Mouse (Mus musculus) cortical plate, adult 2 months (tissue): ENCODE data around the gene Cnbd2. TPM values are rescaled to one million over a fixed set of nuclear protein-coding genes. Genes with fewer than 3 reads are reported as not detected.
A peak's percentile ranks its signal among the peaks of the same experiment; 100 is the strongest.
"Not testable (repeated sequence)": the region's sequence is repeated elsewhere in the genome, so short reads cannot be mapped to it uniquely, and the experiment has no call there.

Experiments used
- H3K27ac ChIP-seq: fragments of 200-500 bp; 2 replicates; pipeline ENCODE4 v1.5.1; 2012; ENCODE audit warnings: low read length, control low read depth, inconsistent platforms; ENCODE audit not compliant: insufficient read depth
- H3K4me1 ChIP-seq: fragments of 200-500 bp; 2 replicates; pipeline ENCODE4 v1.6.1; 2011; ENCODE audit warnings: low read length; ENCODE audit not compliant: control insufficient read depth, insufficient read depth
- H3K4me3 ChIP-seq: fragments of 200-500 bp; 2 replicates; pipeline ENCODE4 v1.5.1; 2011; ENCODE audit warnings: mild to moderate bottlenecking, low read length, control low read depth; ENCODE audit not compliant: insufficient read depth
- CTCF ChIP-seq: fragments of 200-500 bp; IDR thresholded peaks from 2 replicates; pipeline ENCODE4 v1.5.1; 2011; ENCODE audit warnings: mild to moderate bottlenecking, control low read depth, low read length; ENCODE audit not compliant: insufficient read depth; ENCODE audit errors: extremely low read depth
- POLR2A ChIP-seq: fragments of 200-500 bp; IDR thresholded peaks from 2 replicates; pipeline ENCODE4 v1.6.1; 2011; ENCODE audit warnings: mild to moderate bottlenecking, low read length, control low read depth; ENCODE audit not compliant: insufficient read depth; ENCODE audit errors: extremely low read depth
- polyA plus RNA-seq: library from polyadenylated mRNA; depleted of rRNA; stranded (reverse); fragments of >200 nt; gene quantifications from 2 replicates; pipeline ENCODE4 v1.2.3, GENCODE M21; 2012

Cnbd2 gene
- polyA plus RNA-seq, 1 experiment: 6.0 TPM

DNA sequence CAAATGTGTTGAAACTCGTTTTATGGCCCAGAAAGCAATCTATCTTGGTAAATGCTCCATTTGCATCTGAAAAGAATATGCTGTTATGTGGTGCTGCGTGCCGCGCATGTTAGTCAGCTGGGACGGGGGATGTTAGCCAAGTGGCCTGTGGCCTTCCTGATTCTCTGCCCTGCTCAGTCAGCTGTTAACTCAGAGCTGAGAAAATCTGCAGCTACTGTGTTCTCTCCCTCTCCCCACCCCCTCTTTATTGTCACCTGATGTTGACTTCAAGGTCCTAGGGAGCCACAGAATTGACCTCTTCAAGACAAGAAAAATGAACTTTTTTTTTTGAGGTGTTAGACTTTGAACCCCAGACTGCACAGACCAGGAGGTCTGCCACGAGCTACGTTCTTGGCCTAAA lies 43.9 kb downstream of the Cnbd2 start:
- H3K4me3 ChIP-seq: no peak overlapping the region
- no peak for TF ChIP-seq POLR2A
- no peak for TF ChIP-seq CTCF
- no peak overlapping the region for H3K27ac ChIP-seq
- H3K4me1 ChIP-seq: no peaks in the 10 kb centered on the region

GRCm38 (mm10) chr2:156368465-156368864 lies 56.4 kb downstream of the Cnbd2 start:
- TF ChIP-seq CTCF (no peak), POLR2A (no peak)
- H3K4me1 ChIP-seq: peaks cover 1% of the 10 kb centered on the region; the same call in 1 of the 2 replicates
- H3K4me3 ChIP-seq: no peak overlapping the region
- H3K27ac ChIP-seq: no peak overlapping the region

DNA sequence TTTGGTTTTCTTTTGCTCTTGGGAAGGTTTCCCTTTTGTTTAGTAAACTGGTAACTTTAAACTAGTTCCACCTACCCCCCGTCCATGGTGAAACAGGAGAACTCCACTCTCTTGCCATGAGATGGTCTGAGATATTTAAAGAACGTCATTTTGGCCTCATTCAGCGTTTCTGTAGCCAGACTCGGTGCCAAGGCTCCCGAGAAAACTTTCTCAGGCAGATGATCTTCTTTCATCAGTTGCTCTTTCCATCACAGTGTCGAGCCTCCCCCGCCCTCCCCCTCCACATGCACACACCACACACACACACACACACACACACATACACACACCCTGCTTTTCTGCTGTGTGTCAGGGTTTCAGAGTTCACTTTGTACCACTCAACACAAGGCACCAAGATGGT lies 58.8 kb downstream of the Cnbd2 start:
- H3K4me1 ChIP-seq: peaks cover 1% of the 10 kb centered on the region; the same call in 1 of the 2 replicates
- H3K27ac ChIP-seq: no peak overlapping the region
- H3K4me3 ChIP-seq: no peak overlapping the region
- TF ChIP-seq CTCF (no peak), POLR2A (no peak)

GRCm38 (mm10) chr2:156376956-156377355 lies 64.9 kb downstream of the Cnbd2 start:
- Histone ChIP-seq H3K27ac (no peak overlapping the region), H3K4me1 (no peaks in the 10 kb centered on the region), H3K4me3 (no peak overlapping the region)
- TF ChIP-seq POLR2A: no peak
- TF ChIP-seq CTCF: no peak

DNA sequence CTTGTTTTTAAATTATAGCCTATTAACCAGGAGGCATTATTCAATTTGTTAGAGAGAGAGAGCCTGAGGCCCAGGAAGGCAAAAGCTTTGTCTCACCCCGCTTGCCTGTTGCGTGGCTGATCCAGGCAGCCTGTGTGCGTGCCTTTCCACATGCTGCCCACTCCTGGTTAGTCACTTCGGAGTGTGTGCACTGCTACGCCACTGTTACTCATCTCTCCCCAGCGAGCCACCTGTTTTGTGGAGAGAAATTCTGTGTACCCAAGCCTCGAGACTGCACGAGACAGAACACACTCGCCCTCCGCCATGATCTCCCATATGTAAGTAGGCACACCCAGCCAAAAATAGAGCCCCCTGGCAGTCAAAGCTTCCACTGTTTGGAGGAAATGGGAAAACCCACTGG lies 67.8 kb downstream of the Cnbd2 start:
- TF ChIP-seq CTCF (no peak), POLR2A (no peak)
- Histone ChIP-seq H3K27ac (no peak overlapping the region), H3K4me1 (no peaks in the 10 kb centered on the region), H3K4me3 (no peak overlapping the region)

DNA sequence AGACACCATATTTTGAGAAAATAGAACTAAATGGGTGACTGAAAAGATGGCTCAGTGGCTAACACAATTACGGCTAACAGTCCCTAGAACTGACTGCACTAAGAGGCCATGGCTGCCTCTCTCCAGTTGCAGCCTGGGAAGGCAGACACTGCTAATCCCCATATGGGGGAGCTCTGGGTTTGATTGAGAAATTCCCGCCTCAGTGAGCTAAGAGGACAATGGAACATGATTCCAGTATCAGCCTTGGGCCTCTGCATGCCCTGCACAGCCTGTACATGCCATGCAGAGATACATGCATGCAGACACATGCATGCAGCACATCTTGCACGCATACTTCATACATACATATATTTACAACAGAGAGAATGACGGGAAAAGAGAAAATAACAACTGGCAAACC lies 69.3 kb downstream of the Cnbd2 start:
- TF ChIP-seq CTCF (peak; percentile 46), POLR2A (no peak)
- Histone ChIP-seq H3K4me1 (no peaks in the 10 kb centered on the region), H3K27ac (no peak overlapping the region), H3K4me3 (no peak overlapping the region)

GRCm38 (mm10) chr2:156392461-156393154 lies 80.5 kb downstream of the Cnbd2 start:
- not testable (repeated sequence) for H3K4me1 ChIP-seq, H3K27ac ChIP-seq, H3K4me3 ChIP-seq
- peak; percentile 63; the same call in 1 of the 2 replicates for TF ChIP-seq POLR2A

DNA sequence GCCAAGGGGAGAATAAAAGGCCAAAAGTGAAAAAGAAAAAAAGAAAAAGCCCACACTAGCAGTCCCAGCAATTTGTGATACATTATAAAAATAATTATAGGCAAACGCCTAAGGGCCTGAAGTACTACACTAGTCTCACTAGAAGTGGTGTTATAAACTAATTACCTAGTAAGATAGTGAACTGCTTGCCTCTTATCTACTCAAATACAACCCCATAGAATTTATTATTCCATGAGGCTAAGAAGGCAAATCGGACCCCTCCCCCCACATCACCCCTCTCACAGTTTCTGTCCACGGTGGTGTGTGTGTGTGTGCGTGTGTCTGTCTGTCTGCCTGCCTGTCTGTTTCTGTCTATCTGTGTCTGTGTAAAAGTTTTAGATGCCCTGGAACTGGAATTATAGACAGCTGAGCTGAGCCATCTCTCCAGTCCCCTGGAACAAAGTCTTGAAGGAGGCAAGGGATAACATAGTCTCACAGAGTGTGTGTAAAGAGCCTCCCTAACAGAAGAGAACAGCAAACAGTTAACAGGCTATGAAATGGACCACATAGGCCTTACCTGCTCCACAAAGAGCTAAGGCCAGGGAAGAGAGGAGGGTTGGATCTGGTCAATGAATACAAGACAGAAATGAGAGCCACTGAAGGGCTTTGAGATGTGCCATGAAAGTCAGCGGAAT lies 81.2 kb downstream of the Cnbd2 start:
- H3K27ac ChIP-seq: no peak overlapping the region
- no peak for TF ChIP-seq POLR2A
- TF ChIP-seq CTCF: no peak

GRCm38 (mm10) chr2:156394282-156394681 lies 82.2 kb downstream of the Cnbd2 start:
- Histone ChIP-seq H3K27ac (no peak overlapping the region), H3K4me1 (no peaks in the 10 kb centered on the region), H3K4me3 (no peak overlapping the region)
- TF ChIP-seq POLR2A: no peak

More for the DNA sequence above, 81.2 kb downstream of the Cnbd2 start:
- H3K4me1 ChIP-seq: no peaks in the 10 kb centered on the region
- H3K4me3 ChIP-seq: no peak overlapping the region; the same call in 1 of the 2 replicates

GRCm38 (mm10) chr2:156396096-156396495 lies 84.0 kb downstream of the Cnbd2 start:
- no peak overlapping the region for H3K4me3 ChIP-seq
- no peaks in the 10 kb centered on the region for H3K4me1 ChIP-seq
- no peak overlapping the region for H3K27ac ChIP-seq
- TF ChIP-seq CTCF: no peak
- no peak for TF ChIP-seq POLR2A
